Mouse (Mus musculus): ENCODE results near the gene Tradd.

The Tradd gene

DNA sequence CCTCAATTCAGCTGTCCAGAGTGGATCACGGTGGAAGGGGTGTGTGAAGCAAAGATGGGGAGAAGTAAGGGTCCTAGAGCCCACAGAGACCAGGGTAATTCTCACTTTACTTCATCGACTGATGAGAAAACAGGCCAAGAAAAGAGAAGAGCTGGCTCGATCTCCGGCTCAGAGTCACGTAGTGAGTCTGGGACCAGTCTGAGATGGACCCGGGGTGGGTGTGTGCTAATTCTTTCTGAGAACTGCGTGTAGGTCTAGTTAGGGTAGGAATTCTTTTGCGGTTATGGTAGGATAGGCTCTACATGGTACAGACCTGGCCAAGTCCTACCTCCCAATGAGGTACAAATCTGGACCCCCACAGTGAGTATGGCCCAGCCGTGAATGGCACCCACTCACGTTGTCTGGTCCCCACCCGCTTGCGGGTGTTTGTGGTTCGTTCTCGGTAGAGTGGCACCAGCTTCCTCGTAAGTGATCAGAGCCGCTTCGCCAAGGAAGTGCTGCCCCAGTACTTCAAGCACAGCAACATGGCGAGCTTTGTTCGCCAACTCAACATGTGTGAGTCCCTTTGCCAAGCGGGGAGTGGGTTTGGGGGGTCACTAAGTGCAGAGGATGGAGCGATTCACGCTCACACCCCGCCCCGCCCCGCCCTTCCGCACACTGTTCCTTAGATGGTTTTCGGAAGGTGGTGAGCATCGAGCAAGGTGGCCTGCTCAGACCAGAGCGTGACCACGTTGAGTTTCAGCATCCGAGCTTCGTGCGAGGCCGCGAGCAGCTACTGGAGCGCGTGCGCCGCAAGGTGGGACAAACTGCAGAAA is 5.9 kb upstream of the Tradd start:
- in situ Hi-C loops (cut with MseI, MboI) = no loop called here

DNA sequence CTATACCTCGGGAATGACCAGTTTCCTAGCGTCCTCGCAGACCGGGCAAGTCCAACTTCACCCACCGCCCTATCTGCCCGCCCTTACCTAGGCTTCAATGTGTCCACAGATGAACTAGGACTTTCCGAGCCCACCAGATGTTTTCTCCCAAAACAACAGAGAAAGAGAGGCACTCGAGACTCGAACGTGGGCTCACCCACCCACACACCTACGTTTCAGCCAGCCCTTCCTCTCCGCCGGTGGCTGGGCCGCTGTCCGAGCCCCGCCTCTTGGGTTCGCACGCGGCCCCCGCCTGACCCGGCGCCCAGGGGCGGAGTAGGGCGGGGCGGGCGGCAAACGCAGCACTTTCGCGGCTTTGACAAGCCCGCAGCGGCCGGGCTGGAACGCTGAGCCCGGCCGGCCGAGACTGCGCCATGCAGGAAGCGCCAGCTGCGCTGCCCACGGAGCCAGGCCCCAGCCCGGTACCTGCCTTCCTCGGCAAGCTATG is 5.1 kb upstream of the Tradd start, which contains the start of gene Hsf4:
TSS of gene Hsf4 (plus strand) at position 341 of the 487 bp plus-strand sequence.
- in situ Hi-C loops (cut with MseI, MboI) = no loop called here

DNA sequence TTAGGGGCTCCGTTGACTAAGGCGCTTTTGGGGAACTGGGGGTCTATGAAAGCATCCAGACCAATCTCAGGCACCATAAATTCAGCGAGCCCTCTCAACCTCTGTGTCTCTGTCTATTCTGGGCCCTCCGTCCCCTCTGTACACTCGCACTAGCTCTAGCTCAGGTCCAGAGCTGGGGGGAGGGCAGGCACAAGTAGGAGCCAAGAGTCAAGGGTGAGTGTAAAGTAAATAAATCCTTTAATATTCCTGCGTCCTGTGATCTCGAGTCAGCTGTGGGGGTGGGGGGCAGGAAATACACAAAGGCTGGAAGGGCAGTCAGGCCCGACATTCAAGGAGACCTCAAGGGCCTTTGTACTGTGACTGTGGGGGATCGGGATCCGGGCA is 4.7 kb upstream of the Tradd start:
- in situ Hi-C loops (cut with MseI, MboI) = no loop called here

DNA sequence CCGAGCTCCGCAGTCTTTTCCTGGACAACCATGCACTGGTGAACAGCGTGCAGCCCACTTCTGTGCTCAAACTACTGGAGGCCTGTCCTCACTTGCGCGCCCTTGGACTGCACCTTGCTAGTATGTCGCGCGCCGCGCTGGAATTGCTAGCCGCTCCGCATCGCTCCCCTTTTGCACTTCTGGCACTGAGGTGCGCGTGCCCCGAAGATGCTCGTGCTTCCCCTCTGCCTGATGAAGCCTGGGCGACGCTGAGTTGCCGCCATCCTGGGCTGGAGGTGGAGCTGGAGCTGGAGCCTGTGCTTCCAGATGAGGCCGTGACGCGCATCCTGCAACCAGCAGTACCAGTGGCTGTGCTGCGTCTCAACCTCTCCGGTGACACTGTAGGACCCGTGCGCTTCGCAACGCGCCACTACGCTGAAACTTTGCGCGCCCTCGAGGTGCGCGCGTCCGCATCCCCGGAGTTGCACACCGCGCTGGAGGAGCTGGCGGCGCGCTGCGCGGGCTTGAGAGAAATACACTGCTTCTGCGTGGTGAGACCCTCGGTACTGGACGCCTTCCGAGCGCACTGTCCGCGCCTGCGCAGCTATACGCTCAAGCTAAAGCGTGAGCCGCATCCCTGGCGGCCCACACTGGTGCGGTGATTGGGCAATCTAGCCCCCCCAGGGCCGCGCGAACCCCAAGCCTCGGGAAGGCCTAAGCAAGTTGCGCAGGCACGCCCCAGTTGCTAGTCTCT is 4.1 kb upstream of the Tradd start:
- in situ Hi-C loops (cut with MseI, MboI) = no loop called here

DNA sequence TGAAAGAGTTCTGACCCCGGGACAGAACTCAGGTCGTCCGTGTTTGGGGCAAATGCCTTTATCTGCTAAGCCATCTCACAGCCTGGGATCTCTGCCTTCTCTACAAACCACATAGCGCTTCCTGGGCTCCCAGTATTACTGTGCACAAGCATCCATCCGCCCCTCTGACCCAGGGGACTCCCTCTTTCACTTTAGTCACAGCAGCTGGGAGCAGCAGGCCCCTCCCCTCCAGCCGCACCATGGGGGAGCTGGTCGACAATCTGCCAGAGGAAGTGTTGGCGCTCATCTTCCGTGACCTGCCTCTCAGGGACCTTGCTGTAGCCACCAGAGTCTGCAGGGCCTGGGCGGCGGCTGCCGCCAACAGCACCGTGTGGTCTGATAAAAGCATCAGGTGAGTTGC is 2.4 kb upstream of the Tradd start:
- in situ Hi-C loops (cut with MseI, MboI) = no loop called here

DNA sequence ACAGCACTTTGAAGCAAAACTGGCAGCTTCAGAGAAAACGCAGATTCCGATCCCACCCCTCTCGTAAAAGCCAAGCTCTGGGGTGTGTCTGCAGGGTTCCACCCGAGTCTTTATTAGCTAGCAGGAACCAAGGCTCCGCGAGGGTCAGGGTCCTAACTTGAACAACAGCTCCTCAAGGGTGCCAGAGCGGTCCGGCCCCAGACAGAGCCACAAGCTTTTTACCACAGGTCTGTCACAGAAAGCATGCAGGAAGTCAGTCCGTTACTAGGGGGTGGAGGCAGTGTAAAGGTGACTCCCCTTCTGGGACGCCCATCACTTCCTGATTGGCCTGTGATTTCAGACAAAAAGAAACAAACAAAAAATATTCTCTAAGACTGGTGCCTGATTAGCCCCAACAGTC is 719 bp upstream of the Tradd start:
- in situ Hi-C loops (cut with MseI, MboI) = no loop called here

DNA sequence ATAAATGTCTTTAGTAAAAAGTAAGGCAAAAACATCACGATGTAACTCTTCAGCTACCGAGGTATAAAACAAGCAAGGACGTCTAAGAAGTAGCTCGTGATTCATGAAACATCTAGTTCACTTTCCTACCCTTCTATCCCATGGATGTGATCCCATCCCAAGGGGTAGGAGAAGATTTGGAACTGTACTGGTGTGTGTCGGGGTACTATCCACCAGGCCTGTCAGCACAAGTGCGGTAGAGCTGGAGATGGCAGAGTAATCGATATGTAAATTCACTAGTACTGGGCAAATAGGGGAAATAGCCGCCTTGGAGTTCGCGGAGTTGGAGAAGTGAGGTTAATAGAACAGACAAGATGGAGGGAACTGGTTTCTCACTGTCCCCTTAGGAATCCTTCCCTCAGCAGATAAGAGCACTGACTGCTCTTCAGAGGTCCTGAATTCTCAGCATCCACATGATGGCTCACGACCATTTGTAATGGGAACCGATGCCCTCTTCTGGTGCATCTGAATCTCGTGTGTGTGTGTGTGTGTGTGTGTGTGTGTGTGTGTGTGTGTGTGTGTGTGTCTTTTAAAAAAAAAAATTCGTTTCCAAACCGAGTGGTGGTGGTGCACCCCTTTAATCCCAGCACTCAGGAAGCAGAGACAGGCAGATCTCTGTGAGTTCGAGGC is 1.0 kb downstream of the Tradd start:
- in situ Hi-C loops (cut with MseI, MboI) = no loop called here

DNA sequence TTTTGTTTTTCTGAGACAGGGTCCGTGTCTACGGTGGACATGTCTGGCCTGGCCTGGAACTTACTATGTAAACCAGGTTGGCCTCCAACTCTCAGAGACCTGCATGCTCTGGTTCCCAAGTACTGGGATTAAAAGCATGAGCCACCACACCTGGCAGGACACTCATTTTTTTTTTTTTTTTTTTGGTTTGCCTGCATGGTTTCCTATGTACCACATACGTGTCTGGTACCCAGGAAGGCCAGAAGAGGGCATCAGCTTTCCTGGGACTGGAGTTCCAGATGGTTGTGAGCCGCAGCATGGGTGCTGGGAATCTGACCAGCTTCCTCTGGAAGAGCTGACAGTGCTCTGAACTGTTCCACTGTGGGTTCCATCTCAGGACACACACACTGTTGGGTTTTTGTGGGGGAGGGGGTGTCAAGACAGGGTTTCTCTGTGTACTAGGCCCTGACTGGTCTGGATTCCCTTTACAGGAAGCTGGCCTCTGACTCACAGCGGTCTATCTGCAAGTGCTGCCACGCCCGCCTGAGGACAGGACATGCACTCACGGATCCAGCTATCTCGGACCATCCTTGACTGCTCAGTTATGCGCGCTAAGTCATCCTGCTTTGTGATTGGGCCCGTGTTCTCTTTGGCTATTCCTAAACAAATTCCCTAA is 3.0 kb downstream of the Tradd start:
- in situ Hi-C loops (cut with MseI, MboI) = no loop called here

DNA sequence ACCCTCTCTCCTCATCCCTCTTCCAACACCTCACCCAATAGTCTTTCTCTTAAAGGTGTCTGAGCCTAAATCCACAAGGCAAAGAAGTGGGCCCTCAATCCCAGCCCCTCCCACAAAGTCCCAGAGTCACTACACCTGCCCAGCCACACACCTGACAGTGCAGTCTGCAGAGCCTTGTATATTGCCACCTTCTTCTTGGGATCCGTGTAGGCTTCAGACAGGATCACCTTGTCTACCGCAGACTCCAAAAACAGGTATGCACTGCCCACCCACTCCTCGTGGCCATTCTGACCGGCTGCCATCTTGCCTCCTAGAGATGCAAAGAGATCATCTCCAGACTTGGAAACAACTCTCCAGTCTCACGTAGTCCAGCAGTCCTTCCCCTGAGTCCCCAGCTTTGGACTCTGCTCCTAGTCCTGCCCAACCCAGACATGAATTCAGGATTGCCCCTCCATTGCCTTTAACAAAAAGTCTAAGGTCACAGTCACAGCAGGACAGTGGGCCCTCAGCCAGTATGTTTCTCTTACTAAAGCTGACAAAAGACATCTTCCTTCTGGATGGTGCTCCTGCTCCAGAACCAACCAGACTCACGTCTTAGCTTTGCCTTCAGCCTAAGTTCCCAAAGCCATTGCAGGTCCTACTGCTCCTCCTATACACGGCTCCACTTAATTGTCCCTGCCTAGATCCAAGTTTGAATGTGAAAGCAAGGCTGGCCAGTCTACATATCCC is 3.9 kb downstream of the Tradd start:
- in situ Hi-C loops (cut with MseI, MboI) = no loop called here

DNA sequence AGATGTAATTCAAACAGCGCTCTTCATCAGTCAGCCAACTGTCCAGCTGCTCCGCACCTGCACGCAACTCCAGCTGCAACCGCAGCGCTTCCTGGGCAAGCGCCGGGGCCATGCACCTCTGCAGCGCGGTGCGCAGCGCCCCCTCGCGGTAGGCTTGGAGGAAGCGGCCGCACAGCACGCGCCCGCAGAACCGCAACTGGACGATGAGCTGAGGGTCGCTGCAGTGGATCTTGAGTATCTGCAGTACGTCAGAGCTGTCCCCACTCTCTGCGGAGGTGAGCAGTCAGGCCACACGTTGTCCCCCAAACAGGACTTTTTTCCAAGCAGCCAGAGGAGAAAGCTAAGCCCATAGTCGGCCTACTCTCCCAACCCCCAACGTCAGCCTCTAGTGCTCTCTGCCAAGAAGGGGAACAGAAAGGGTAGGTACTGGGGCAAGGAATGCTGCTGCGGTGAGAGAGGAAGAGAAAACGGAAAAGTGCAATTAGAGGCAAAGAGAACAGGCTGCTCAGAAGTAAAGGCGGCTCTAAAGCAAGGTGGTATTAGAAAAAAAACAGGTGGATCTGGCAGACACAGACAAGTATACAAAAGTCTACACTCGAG is 4.6 kb downstream of the Tradd start:
- in situ Hi-C loops (cut with MseI, MboI) = no loop called here

DNA sequence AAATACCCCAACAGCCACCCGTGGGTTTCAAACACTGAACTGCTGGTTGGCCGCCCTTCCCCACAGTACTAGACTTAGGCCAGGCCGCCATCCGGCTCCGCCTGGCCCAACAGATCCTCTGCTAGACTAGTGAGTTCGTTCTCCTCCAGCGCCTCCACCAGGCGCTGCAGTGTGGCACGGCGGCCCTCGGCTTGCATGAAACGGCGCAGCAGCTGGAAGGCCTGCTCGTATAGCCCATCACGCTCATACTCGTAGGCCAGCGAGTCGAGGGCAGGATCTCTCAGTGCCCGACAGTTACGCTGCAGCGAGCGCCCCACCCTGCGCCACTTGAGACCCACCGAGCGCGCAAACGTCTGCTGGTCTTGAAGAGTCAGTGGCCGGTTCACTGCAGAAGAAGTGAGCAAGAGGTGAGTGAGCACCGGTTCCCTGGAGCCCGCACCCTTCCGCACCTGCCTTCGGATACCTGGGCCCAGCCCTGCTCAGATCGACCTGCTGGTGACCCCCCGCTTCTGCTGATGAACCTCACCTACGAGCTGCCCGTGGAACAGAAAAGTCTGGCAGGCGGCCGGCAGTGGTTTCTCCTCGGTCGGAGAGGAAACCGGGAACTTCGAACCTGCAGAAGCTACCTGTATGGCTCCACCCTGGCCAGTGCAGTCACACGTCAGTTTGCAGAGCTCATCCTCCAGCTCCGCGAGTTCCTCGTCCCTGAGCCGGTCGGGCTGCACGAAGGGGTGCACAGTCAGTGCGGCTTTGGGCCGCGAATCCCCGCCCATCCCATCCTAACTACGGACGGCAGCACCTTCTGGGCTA is 5.3 kb downstream of the Tradd start:
- in situ Hi-C loops (cut with MseI, MboI) = no loop called here

DNA sequence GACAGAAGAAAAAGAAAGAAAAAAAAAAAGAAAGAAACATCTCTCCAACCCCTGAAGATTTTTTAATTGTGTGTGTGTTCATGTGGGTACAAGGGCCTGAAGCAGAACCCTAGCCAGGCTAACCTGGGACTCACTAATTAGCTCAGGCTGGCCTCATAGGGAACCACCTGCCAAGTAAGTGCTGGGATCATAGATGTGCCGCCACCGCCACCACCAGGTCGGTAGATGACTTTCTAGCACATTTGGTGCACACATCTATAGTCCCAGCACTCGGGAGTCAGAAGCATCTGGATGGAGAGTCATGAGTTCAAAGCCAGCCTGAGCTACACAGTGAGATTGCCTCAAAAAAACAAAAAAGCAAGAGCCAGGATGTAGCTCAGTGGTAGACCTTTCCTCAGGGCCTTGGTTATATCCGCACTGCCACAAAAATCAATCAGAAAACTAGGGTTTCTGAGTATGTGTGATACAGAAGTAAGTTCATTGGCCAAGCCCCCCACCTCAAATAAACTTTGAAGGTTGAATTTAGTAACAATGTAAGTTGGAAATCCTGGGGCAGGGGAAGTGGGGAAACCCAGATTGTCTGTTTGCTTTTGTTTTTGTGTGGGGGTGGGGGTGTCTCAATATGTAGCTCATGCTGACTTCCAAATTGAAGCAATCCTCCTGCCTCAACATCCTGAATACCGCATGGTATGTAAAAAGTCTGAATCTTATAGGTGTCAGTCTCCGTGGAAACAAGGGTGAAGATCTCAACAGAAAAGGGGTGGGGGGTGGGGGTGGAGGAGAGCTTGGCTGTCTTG is 6.9 kb downstream of the Tradd start:
- in situ Hi-C loops (cut with MseI, MboI) = no loop called here

DNA sequence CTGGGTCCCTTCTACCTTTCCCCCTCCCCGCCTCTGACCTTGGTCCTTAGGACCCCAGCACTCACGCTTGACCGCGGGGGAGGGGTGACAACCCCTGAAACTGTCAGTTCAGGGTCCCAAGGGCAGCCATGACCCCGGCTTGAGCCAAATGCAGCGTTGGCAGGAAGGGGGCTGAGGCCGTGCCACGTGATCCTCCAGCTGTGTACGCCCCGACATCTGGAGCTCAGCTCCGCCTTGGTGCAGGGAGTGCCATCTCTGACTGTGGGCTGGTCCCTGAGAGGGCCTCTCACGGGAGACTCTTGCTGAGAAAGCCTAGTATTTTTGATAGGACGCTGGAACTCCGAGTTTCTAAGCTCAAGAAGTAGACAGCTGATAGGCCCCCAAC is 9.5 kb downstream of the Tradd start, which contains the start of gene B3gnt9:
TSS of gene B3gnt9 (minus strand) at position 188 of the 385 bp plus-strand sequence.
- in situ Hi-C loops (cut with MseI, MboI) = no loop called here

DNA sequence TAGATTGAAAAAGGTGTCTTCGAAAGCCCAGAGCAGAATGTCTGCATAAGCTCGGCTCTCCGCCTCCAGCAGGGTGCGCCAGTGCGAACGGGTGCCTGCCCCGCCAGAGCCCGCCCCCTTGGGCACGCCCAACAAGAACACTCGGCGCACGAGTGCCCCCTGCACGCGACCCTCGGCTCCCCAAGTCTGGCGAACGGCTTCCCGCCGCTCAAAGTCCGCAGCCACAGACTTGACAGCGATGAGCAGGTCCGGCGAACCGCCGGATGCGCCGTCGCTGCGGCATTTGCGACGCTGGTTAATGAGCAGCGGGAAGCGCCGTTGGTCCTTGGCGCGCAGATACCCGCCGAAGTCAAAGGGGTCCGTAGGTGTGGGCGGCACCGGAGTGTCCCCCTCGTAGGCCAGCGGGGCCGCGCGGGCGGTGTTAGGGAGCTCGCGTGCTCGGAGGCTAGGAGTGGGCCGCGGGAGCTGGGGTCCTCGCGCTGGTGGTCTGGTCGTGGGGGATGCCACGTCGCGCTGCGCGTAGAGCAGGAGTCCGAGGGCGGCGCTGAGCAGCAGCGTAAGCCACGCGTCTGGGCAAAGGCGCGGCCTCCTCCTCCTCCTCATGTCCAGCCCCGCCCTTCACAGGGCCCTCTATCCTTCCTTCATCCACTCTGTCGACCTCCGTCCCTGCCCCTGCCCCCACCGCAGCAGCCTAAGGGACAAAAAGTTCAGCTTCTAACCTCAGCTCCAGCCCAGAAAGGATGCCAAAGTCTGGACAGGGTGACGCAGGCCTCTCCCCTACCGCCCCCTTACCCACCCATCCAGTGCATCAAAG is 10.1 kb downstream of the Tradd start:
- in situ Hi-C loops (cut with MseI, MboI) = no loop called here

DNA sequence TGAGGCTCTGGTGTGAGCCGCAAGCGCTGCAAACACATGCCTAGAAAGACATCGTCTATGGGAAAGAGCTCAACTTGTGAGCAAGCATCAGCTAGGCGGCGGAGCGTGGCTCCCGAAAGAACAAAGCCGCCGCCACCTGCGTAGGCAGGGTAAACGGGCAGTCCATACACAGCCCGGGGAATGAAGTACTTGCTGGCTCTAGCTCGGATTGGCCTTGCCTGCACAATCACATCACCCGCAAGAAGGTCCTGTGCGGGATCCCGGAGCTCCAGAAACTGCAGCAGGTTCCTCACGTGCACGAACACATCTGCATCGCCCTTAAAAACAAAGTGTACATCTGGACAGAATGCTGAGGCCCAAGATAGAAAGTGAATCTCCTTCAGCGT is 10.7 kb downstream of the Tradd start:
- in situ Hi-C loops (cut with MseI, MboI) = no loop called here

DNA sequence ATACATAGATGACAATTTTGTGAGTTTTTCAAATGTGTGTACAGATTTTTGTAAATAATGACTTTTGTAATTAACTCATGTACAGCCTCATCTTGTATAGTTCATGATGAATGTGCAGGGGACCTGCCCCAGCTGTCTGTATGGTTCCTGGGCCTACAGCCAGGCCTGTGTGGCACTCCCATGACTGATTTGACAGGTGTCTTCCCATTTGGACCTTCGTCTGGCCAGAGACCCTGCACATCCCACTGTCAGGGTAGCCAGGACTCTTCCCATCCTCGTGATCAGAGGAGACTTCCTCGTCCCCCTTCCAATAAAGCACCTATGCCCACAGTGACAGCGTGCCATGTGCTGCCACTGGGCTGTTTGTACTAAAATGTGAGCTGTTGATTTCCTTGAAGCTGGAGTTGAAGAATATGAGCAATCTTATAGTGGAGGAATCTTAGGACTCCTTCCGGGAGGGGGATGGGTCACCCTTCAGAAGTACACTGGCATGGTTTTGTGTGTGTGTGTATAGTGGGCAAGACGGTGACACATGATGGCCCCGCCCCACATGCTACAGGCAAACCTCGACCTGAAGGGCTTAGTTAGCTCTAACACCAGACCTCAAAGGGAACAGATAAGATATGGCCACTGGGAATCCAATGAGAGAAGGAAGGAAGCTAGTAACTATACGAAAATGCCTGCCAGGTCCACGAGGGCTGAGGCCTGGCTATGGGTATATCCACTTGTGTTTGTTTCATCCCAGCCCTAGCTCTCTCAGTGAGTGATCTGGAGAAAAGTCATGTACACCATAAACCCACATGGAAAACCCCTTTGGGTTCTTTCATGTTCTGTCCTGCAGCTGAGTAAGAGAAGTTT is 11.5 kb downstream of the Tradd start:
- in situ Hi-C loops (cut with MseI, MboI) = no loop called here

DNA sequence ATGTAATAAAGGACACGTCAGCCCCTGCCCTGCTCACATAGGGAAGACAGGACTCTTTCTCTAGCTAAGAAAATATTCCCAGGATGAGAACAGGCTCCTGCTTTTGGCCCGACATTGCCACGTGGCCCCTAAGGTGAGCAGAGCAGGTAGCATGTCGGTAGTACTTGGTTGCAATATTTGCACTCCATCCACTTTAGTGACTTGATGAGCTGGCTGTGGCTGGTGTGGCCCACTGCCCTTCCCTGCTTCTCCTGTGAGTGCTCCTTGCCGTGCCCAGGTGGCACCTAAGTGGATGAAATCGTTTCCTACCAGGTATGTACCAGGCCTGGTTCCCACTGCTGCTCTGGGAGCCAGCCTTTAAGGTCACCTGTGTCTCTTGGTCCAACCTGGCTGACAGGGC is 12.5 kb downstream of the Tradd start:
- in situ Hi-C loops (cut with MseI, MboI) = no loop called here

Measured in mouse trophoblast stem cell (cell line).